ENCODE assay signal across 28 mouse cellular contexts in the genomic region with DNA sequence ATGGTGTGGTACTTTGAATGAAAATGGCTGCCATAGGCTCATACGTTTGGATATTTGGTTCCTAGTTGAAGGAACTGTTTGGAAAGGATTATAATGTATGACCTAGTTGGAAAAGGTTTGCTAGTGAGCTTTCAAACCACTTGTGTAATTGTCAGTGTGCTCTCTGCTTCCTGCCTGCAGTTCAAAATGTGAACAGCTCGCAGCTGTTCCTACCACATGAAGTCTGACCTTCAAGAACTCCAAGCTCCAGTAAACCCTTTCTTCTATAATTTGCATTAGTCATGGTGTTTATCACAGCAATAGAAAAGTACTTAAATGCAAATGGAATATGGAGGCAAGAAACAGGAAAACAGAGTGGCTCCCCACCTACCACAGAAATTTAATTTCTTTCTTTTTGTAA.
DNase-seq lines count a peak whose midpoint lies in the region; ATAC-seq lines count a peak whose summit lies in the region.
"Had no signal": no experiment of that assay in that cellular context is flagged by ENCODE, and none has a peak within 500 bp of the region (broad histone marks: within the 10 kb centered on the region; RNA-seq: fewer than 3 reads in every experiment).

No protein-coding gene starts in this region.

- H3K27ac ChIP-seq in neural tube, embryonic 11.5 days (ENCODE audit: low read depth, low read length): no peak overlapping the region
- H3K27ac ChIP-seq in neural tube, embryonic 15.5 days (replicated peaks): no peak overlapping the region
- H3K27ac ChIP-seq: embryonic facial prominence, embryonic 12.5 days; embryonic facial prominence, embryonic 15.5 days; heart, adult 2 months; heart, embryonic 10.5 days; heart, embryonic 13.5 days; hindbrain, embryonic 12.5 days; hindbrain, embryonic 15.5 days; intestine, embryonic 15.5 days had no signal

- H3K27me3 ChIP-seq in neural tube, embryonic 11.5 days (ENCODE audit: control insufficient read depth, insufficient read depth, low read length): no peaks in the 10 kb centered on the region
- H3K27me3 ChIP-seq in neural tube, embryonic 15.5 days (replicated peaks): no peaks in the 10 kb centered on the region
- H3K27me3 ChIP-seq: CH12.LX; embryonic facial prominence, embryonic 12.5 days; embryonic facial prominence, embryonic 15.5 days; heart, embryonic 13.5 days; hindbrain, embryonic 12.5 days; hindbrain, embryonic 15.5 days; intestine, embryonic 15.5 days had no signal

- peak; percentile 16; the same call in 1 of the 2 replicates for ATAC-seq in neural tube, embryonic 11.5 days (ENCODE audit: insufficient read depth, low FRiP score, low TSS enrichment)
- ATAC-seq in neural tube, embryonic 15.5 days (ENCODE audit: low FRiP score): no peak
- ATAC-seq: forebrain, embryonic 14.5 days; forebrain, postnatal 0 days; intestine, embryonic 15.5 days had no signal

- 55% methylated on average over 2 of the region's 2 CpGs for whole genome bisulfite sequencing in neural tube, embryonic 11.5 days
- WGBS in neural tube, embryonic 15.5 days: 40% methylated on average over 2 of the region's 2 CpGs

- H3K4me1 ChIP-seq in neural tube, embryonic 11.5 days (ENCODE audit: control insufficient read depth, insufficient read depth, low read length): no peaks in the 10 kb centered on the region
- no peaks in the 10 kb centered on the region for H3K4me1 ChIP-seq in neural tube, embryonic 15.5 days
- H3K4me1 ChIP-seq: embryonic facial prominence, embryonic 12.5 days; embryonic facial prominence, embryonic 15.5 days; heart, embryonic 10.5 days; heart, embryonic 13.5 days; hindbrain, embryonic 12.5 days; hindbrain, embryonic 15.5 days; intestine, embryonic 15.5 days had no signal

- H3K4me2 ChIP-seq in neural tube, embryonic 11.5 days (ENCODE audit: low read depth): no peak overlapping the region
- no peak overlapping the region for H3K4me2 ChIP-seq in neural tube, embryonic 15.5 days
- H3K4me2 ChIP-seq: embryonic facial prominence, embryonic 12.5 days; embryonic facial prominence, embryonic 15.5 days; heart, embryonic 13.5 days; hindbrain, embryonic 12.5 days; hindbrain, embryonic 15.5 days; intestine, embryonic 15.5 days had no signal

- no peaks in the 10 kb centered on the region for H3K9me3 ChIP-seq in neural tube, embryonic 11.5 days (ENCODE audit: control insufficient read depth, low read length)
- H3K9me3 ChIP-seq in neural tube, embryonic 15.5 days (replicated peaks): no peaks in the 10 kb centered on the region
- H3K9me3 ChIP-seq: embryonic facial prominence, embryonic 12.5 days; embryonic facial prominence, embryonic 15.5 days; heart, embryonic 10.5 days; heart, embryonic 13.5 days; hindbrain, embryonic 12.5 days; hindbrain, embryonic 15.5 days; intestine, embryonic 15.5 days had no signal

- peak; percentile 15 for DNase-seq in embryo, embryonic 10.5 days (ENCODE audit: low spot score)
- no peak for DNase-seq in embryo, embryonic 9.5 days (ENCODE audit: extremely low spot score)
- DNase-seq in neural tube, embryonic 11.5 days (ENCODE audit: low spot score): peak; percentile 10
- peak; percentile 7 for DNase-seq in mesoderm, embryonic 11.5 days (ENCODE audit: low read depth, low spot score)
- DNase-seq in gastrocnemius, adult 18-20 months (ENCODE audit: low spot score): no peak
- no peak for DNase-seq in cerebellum, postnatal 10 days
- DNase-seq in urinary bladder, adult 2 months (ENCODE audit: low spot score): no peak
- DNase-seq: adrenal gland, postnatal 10 days; adrenal gland, postnatal 36 days; cerebellum, adult 11 months; cerebellum, adult 2 months; cerebellum, adult 9-11 months; cerebellum, postnatal 36 days; forebrain, postnatal 0 days; gastrocnemius, postnatal 36 days; heart, adult 2 months; heart, postnatal 14 days; heart, postnatal 4 days had no signal

- H3K36me3 ChIP-seq in neural tube, embryonic 11.5 days (ENCODE audit: control insufficient read depth, insufficient read depth, low read length): no peaks in the 10 kb centered on the region
- H3K36me3 ChIP-seq in neural tube, embryonic 15.5 days: no peaks in the 10 kb centered on the region
- H3K36me3 ChIP-seq: embryonic facial prominence, embryonic 12.5 days; embryonic facial prominence, embryonic 15.5 days; heart, embryonic 10.5 days; heart, embryonic 13.5 days; hindbrain, embryonic 12.5 days; hindbrain, embryonic 15.5 days; intestine, embryonic 15.5 days had no signal

- no peak overlapping the region for H3K9ac ChIP-seq in neural tube, embryonic 11.5 days (ENCODE audit: low read length)
- no peak overlapping the region for H3K9ac ChIP-seq in neural tube, embryonic 15.5 days (replicated peaks)
- H3K9ac ChIP-seq: embryonic facial prominence, embryonic 12.5 days; embryonic facial prominence, embryonic 15.5 days; forebrain, postnatal 0 days; heart, embryonic 13.5 days; hindbrain, embryonic 12.5 days; hindbrain, embryonic 15.5 days; intestine, embryonic 15.5 days had no signal

- no peak overlapping the region for H3K4me3 ChIP-seq in neural tube, embryonic 11.5 days (ENCODE audit: low read depth, low read length)
- no peak overlapping the region for H3K4me3 ChIP-seq in neural tube, embryonic 15.5 days (replicated peaks)
- H3K4me3 ChIP-seq: embryonic facial prominence, embryonic 12.5 days; embryonic facial prominence, embryonic 15.5 days; heart, adult 2 months; heart, embryonic 10.5 days; heart, embryonic 13.5 days; hindbrain, embryonic 12.5 days; hindbrain, embryonic 15.5 days; intestine, embryonic 15.5 days had no signal

Comparison
In these comparisons a context has a peak if more than half of its experiments do, and no peak if none do; other contexts are left out.
1. DNase-seq: peak in embryo, embryonic 10.5 days (single experiment), neural tube, embryonic 11.5 days (single experiment) and mesoderm, embryonic 11.5 days (single experiment); none in embryo, embryonic 9.5 days (single experiment), gastrocnemius, adult 18-20 months (single experiment), cerebellum, postnatal 10 days (0 of 2) and urinary bladder, adult 2 months (single experiment).